Mouse (Mus musculus) cerebral cortex, adult 2 months (tissue): ENCODE results near the gene Arf5.

Source experiments
- whole genome bisulfite sequencing: fragments of 180-500 bp; shearing (Covaris S2); methylation state at CpG from one replicate; pipeline ENCODE4 v1.1.7; 2018; 5-methylcytosine and 5-hydroxymethylcytosine counted together

Arf5 gene

DNA sequence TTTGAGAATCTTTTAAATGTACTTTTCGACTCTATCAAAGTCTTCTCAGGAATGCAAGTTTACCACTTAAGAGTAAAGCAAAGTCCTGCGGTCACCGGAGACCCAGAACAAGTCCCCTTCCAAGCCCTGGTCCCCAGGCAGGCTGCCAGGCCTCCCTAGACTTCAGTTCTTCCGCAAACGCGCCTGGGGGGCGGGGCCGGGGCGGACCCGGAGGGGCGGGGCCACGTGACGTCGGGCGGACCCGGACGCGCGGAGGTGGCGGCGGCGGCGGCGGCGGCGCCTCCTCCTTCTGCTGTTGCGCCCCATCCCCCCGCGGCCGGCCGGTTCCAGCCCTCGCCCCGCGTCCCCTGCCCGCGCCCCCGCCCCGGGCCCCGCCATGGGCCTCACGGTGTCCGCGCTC lies at the start of gene Arf5:
Gene Arf5, plus strand, starts transcription at position 248 of the 400 bp plus-strand sequence.
- WGBS = under 1% methylated on average over 38 of the region's 42 CpGs

DNA sequence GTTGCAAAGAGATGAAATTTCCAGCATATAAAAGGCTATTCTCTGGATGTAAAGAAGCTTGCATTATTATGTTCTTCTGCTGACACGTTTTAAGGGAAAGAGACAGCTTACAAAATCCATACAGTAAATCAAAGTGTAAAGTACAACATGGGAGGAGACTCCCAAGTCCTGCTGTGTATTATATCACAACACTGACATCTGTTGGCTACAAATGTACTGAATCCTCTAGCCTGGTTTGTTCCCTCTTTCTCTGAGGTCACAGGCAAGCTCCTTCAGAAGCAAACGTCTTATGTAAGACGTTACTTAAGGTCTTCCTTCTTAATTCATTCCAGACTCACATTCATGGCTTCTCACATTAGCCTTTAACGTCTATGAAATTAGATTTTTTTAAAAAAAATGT lies 41.4 kb upstream of the Arf5 start:
- WGBS = 39% methylated on average over 4 of the region's 4 CpGs

DNA sequence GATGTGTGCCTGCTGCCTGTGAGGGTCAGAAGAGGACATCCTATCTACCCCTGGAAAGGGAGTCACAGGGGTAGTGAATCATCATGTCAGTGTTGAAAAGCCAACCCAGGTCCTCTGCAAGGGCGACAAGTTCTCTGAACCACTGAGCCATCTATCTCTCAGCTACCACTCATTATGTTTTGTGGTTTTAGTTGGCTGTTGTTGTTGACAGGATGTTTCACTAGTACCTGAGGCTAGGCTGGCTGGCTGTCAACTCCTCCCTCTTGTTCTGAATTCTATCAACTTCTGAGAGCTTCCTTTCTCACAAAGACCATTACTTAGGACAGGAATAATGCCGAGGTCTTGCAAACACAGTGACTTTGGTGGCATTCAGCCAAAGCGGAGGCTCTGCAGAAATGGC lies 38.2 kb upstream of the Arf5 start:
- 88% methylated on average over 3 of the region's 3 CpGs for WGBS

DNA sequence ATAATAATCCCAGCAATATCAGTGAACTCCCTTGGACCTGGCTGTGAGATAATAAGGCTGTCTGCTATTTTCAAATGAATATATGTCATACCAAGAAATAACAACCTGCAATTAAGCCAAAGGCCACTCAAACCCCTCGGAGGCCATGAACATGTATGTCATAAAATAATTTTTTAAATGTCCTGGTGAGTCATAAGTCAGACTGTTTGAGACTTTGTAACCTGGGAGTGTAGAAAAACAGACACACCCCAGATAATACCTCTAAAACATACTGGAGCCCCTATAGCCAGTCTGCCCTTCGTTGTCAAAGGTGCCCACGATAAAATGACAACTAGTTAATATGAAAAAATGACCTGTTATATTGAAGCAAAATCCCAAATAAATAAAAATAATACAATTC lies 34.3 kb upstream of the Arf5 start:
- WGBS = 87% methylated on average over 3 of the region's 3 CpGs

DNA sequence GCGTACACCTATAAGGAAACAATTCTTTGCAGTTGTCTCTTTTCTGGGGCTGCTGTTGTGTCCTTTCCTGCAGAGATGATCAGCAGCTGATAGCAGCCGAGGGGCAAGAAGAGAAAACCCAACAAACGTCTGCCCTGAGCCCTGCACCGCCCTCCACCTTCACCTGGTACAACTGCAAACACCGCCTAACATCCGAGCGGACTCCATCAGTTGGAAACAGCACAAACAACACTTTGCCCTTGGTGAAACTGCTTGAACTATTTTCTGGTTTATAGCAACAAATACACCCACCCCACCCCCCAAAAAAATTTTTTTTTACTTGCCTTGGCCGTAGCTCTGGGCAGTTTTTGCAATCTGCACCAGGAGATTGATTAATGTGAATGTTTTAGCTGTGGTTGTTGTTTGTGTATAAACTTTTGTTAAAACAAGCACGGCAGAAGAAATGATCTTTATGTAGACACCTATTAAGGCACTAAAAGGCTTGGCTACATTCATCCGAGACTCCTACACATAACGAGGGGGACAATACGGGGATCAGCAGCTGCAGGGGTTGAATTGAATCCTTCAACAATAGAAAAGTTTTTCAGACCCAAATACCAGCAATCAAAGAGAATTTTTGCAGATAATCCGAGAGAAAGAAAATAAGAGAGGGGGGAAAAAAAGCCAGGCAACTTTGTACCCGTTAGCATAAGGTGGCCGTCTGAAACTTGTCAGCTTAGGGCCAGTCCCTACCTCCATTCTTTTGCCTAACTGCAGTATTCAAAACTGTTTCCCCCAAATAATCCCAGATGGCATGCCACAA lies 27.1 kb upstream of the Arf5 start:
- 66% methylated on average over 15 of the region's 15 CpGs for WGBS

DNA sequence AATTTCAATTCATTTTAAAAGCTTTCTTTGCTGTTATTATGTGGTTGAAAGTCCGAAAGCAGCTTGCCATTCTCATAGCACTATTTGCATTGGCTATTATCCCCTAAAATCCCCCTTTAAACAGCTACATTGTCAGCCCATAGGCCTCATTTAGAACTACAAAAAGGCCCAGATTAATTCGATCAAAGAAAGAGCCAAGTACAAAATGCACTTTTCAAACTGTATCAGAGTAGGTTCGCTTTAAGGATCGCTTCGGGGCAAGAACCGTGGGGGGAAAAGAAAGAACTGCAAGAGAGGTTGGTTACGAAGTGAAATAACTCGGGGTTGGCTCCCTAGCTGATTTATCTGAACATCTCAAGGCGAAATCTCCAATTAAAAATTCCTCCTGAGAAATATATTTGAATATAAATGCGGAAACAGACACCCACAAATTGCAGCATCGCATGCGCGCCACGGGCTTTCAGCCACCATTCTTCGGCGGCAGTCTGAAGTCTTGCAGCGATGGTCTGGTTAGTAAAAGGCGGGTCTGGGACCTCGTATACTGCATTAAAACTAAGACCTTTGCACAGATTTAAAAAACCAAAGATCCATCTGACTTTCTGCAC lies 26.4 kb upstream of the Arf5 start:
- 7% methylated on average over 19 of the region's 19 CpGs for WGBS

DNA sequence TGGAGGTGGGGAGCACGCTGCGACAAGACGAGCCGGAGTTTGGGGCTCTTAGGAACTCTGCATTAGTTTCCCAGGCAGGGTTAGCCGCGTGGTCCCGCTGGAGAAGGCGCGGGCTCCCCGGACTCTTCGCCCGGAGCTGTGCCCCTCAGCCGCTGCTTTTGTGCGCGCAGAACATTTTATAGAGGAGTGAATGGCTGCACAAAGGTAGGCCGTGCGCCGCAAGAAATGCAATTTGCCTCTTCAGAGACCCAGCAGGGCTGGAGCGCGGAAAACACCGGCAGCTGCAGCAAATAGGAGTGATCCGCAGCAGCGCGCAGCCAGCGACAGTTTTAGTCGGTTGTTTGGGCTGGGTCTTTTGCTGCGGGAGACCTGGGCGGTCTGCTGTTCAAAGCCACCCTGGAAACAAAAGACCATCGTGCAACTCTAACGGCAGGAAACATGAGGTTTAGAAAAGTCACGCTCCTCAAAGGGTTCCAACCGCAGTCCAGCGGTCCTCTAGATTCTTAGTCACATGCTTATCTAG lies 25.6 kb upstream of the Arf5 start, which contains the start of gene Zfp800:
Gene Zfp800, minus strand, starts transcription at position 325 of the 523 bp plus-strand sequence.
- WGBS = 3% methylated on average over 33 of the region's 33 CpGs

DNA sequence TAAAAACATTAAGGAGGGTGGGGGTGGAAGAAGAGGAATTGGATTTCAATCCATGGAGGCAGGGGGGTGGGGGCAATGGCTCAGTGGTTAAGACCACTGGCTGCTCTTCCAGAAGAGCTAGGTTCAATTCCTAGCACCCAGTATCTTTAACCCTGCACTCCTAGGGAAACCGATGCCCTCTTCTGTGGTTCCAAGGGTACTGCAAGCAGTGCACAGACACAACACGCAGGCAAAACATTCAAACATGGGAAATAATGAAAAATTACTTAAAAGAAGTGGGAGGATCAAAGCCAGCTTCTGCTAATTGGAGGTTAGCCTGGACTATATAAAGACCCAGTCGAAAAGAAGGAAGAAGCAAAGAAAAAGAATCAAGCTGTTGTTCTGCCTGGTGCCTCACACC lies 24.6 kb upstream of the Arf5 start:
- WGBS = 85% methylated on average over 3 of the region's 3 CpGs

DNA sequence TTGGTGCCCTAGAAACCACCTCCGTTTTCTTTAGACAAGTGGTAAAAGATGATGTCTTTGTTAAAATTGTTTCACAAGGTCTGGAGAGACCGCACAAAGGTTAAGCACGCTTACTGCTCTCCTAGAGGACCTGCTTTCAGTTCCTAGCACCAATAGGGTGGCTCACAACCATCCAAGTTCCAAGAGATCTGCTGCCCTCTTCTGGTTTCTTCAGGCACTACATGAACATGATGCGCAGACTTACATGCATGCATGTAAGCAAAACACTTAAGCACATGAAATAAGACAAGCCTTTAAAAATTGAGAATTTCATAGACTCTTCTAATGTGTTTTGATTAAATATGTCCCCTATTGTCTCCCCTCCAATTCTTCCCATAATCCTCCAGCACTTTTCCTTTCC lies 23.6 kb upstream of the Arf5 start:
- WGBS = 95% methylated on average over 4 of the region's 4 CpGs

DNA sequence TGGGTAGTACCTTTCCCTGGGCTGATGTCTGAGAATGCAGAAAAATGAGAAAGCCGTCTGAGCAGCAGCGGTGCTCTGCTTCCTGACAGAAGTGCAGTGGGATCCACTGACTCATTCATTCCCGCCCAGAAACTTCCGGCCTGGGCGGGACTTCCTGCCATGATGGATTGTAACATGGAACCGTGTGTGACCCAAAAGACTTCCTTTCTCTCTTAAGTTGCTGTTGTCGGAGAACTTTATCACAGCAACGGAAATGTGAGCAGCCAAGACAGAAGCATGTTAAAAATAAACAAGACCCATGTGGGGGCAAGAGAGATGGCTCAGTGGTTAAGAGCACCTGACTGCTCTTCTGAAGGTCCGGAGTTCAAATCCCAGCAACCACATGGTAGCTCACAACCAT lies 13.3 kb upstream of the Arf5 start:
- 85% methylated on average over 9 of the region's 9 CpGs for WGBS

DNA sequence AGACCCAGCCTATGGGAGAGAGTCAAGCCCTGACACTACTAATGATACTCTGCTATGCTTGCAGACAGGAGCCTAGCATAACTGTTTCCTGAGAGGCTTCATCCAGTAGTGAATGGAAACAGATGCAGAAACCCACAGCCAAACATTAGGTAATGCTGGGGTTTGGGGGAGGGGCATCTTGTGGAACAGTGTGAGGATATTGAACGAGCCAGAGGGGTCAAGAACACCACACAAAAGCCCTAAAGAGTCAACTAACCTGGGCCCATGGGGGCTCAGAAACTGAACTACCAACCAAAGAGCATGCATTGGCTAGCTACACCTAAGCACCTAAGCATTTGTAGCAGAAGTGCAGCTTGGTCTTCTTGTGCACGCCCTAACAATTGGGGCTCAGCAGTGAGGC lies 12.1 kb upstream of the Arf5 start:
- WGBS = 73% methylated on average over 2 of the region's 2 CpGs

DNA sequence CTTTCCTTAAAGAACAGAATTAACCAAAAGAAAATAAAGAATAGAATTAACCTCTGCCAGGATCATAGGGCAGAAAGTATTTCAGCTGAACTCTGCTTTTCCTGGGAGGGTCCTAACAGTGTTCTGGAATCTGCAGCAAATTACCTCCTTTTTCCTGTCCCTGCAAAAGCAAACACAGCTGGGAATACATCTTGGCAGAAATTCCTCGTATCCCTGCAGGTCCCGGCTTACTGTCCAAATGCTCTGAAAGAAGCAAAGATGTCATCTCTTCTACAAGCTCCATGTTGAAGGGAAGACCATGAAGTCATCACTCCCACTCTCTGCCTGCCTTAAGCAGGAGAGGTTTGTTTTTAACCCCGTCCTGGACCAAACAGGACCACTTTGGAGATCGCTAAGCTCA lies 6.4 kb upstream of the Arf5 start:
- WGBS = 60% methylated on average over 4 of the region's 4 CpGs

DNA sequence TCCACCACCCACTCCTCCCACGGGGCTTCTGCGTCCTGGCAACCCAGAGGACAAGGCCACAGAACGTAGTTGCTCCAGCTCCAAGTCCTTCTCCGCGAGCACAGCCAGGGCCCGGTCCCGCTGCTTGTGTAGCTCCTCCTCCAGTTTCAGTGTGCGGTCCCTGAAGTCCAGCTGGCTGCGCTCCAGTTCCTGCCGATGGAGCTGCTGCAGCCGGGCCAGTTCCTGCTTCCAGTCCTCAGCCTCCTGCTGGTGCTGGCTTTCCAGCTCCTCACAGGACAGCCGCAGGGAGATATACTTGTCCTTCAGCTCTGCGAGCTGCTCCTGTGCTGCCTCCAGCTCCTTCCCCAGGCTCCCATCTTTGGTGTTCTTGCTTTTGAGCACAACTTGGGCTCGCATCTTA lies 4.9 kb upstream of the Arf5 start:
- WGBS = 47% methylated on average over 14 of the region's 14 CpGs

DNA sequence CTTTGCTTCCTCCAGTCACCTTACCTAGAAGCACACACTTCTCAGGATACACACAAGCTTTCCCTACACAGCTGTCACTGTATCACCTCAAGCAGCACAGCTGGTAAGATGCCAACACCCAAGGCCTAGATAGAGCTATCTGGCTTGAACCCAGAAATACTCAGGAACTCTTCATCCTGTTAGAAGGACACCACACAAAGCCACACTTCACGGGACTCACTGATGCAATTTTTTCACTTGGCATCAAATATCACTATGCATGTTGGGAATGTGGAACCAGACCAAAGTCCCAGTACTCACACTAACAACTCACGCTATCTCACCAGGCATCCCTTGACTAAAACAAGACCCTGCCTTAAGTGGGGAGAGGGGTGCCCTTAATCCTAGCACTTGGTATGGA lies 3.7 kb upstream of the Arf5 start:
- WGBS = 37% methylated on average over 2 of the region's 2 CpGs

DNA sequence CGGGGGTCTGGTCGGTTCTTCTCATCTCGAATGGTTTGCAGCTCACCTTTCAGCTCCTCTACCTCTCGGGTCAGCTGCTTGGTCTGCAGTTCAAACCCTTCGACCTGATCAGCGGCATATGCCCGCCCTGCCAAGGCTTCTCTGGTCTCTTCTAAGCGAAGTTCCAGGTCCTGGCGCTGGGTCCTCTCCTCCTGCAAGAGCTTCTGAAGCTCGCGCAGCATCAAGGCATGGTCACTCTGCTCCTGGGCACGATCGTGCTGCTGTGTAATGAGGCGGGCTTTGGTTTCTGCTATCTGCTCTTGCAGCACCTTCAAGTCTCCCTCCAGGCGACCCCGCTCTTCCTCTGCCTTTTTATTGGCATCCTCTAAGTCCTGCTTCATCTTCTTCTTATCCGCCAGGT lies 3.0 kb upstream of the Arf5 start:
- 83% methylated on average over 17 of the region's 17 CpGs for WGBS

DNA sequence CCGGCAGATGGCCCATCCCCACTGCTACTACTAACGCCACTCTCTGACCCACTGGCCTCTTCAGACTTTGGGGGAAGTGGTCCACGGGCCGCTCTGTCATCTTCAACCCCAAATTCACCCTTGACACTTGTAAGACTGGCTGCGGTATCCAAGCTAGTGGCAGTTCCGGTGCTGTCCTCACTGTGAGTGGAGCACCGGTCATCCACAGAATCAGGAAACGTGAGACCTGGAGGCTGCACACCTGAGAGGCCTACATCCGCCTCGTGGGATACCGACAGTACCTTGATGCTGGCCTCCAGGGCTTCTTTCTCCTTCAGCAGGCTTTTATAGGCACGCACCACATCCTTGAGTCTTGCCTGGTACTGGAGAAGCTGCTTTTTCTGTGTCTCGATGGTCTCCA lies 2.5 kb upstream of the Arf5 start:
- 20% methylated on average over 13 of the region's 13 CpGs for WGBS

DNA sequence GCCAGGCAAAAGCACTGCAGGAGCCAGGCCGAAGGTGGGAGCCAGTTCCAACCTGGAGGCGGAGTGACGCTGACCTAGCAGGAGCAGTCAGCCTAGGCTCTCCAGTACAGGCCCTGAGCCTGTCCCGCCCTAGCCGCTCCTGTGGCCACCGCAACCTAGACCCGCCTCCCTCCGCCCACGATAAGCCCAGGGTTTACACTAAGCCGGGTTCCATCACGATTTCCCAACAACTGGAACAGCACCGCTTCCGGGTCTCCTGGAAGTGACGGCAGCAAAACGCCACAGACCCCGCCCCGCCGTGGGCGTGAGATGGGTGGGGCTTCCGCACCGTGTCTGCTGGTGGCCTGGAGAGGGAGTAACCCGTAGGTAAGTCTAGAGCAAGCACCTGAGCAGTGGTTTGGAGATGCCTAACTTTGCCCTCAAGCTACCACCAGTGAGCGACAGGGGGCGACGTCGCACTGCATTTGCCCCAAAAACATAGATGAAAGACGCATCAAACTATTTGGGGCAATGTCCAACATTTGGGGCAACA lies 1.8 kb upstream of the Arf5 start:
- under 1% methylated on average over 27 of the region's 27 CpGs for WGBS

DNA sequence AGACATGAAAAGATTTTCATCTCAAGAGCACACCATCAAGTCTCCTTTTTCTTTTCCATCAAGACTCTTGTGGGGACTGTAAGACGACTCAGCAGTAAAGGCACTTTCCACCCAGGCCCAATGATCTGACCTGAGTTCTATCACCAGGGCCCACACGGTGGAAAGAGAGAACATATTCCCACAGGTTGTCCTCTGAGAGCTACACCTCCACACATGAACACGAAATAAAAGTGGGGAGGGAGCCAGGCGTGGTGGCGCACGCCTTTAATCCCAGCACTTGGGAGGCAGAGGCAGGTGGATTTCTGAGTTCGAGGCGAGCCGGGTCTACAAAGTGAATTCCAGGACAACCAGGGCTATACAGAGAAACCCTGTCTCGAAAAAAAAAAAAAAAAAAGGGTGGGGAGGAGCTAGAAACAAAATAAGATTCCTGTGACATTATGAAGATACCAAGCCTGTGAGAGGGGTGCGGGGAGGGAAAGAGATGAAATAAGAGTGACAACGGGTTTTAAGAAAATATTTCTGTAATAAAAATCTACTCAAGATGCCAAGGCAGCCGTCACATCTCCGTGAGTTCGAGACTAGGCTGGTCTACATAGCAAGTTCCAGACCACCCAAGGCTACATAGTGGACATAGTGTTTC lies 589 bp upstream of the Arf5 start:
- WGBS = 67% methylated on average over 15 of the region's 15 CpGs

DNA sequence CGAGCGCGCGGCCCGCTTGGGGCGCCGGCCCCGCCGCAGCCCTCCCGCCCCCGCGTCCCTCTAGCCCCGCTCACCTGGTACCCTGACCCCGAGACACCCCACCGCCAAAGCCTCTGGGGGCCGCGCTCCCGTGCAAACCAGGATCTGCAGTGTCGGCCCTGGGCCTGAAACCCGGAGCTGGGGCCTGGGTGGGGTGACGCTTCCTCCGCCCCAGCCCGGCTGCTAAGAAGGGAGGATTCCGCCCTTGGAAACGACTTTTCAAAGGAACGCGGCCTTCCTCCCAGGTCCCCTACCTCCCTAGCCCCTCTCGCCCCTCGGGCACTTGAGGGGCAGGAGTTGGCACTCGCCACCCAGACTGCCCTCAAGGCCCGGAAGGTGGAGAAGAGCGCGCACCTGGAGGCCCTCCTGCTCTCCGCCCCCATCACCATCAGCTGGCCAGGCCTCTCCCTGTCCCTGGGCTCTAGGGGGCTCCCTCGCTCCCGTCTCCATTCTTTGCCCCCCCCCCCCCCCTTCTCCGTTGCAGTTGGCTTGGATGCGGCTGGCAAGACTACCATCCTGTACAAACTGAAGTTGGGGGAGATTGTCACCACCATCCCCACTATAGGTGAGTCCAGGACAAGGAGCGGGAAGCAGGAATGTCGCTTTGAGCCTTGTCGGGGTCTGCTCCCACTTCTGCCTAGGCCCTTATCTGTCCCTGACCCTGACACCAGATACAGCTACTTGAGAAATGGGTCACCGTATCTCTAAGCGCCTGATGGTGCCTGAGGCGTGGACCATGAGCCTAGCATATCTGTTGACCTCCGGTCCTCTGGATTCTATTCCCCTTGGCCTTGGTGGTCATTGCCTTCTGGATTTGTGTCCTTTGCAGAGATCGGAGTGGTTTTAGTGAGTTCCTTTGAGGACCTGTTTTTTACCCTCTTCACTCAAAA lies 671 bp downstream of the Arf5 start:
- 8% methylated on average over 44 of the region's 46 CpGs for WGBS

DNA sequence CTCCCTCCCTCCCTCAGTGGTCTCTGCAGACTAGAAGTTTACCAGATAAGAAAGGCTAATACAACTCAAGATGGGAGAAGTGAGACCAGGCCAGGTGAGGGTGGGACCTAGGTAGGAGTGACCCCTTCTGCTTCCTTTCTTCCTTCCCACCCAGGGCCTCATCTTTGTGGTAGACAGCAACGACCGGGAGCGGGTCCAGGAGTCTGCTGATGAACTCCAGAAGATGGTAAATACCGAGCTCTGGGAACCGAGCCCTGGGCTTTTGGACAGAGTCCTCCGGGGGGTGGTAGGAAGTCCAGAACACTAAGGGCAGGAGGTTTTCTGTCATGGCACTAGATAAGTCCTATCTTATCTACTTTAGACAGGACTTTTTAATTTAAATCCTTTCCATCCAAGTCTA lies 1.7 kb downstream of the Arf5 start:
- WGBS = 65% methylated on average over 6 of the region's 6 CpGs

DNA sequence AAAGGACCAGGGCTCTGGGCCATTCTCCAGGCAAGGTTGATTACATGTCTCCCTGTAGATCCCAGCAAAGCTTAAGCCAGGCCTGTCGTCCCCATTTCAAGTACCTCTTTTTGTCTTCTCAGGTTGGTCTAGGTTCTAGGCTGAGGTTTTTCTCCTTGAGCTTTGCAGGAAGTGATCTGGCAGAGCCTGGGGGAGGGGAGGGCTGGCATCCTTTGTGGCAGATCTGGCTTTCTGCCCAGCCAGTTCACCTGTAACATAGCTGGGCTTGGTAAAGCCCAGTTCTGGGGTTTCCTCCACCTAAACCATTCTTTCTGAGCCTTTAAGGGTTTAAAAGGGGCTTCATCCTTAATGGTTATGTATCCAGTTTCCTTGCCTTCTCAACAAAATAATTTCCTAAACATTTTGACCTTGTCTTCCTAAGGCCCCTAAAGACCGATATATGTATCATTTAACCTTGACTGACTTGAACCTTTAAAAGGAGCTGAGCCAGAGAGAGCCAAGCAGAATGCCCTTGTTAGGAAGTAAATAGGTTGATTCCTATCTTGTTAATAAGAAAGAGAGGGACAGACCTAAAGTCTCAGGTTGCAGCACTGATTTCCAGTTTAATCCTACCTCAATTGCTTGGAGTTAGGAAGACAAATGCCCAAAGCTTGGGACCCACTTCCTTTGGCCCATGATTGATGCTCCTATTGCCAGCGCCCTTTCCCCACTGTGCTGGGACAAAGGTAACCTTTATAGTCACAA lies 3.9 kb downstream of the Arf5 start, which contains the start of gene Fscn3:
Gene Fscn3, plus strand, starts transcription at position 694 of the 744 bp plus-strand sequence.
- WGBS = 78% methylated on average over 3 of the region's 3 CpGs
